Mouse (Mus musculus) gastrocnemius, postnatal 14 days (tissue): ENCODE results near the gene Gpr176. TPM values are rescaled to one million over a fixed set of nuclear protein-coding genes. Genes with fewer than 3 reads are reported as not detected.

Source experiments
- DNase-seq: peaks from one replicate; pipeline ENCODE4 v3.0.0; 2021; ENCODE audit warnings: mixed read lengths
- intact Hi-C: fragments of 180-260 bp; cut with DNase I; formaldehyde crosslinking; loops from one replicate; pipeline ENCODE4 v1.15.1; 2025; ENCODE audit warnings: low total_unique reads
- microRNA-seq, 2 experiments: library from miRNA; unstranded; fragments of <30 nt; microRNA quantifications; one replicate each; pipeline ENCODE4 v1.2.0; 2021
- total RNA-seq, 2 experiments: library from RNA; stranded (reverse); gene quantifications; 2 replicates each; pipeline ENCODE4 v1.2.3; 2021

Gpr176 gene
- total RNA-seq, 2 experiments from 2014 or later: 0.20 to 0.23 TPM

GRCm38 (mm10) chr2:118257094-118257493 lies 116.1 kb downstream of the Gpr176 start:
- intact Hi-C loops: no loop called here

GRCm38 (mm10) chr2:118256621-118257053 lies 116.6 kb downstream of the Gpr176 start, which contains the start of gene Fsip1:
Gene Fsip1 (minus strand): TSS chr2:118256966.
- intact Hi-C loops: no loop called here
- peak; percentile 69 for DNase-seq

More at GRCm38 (mm10) chr2:118257094-118257493, 116.1 kb downstream of the Gpr176 start:
- no peak for DNase-seq

DNA sequence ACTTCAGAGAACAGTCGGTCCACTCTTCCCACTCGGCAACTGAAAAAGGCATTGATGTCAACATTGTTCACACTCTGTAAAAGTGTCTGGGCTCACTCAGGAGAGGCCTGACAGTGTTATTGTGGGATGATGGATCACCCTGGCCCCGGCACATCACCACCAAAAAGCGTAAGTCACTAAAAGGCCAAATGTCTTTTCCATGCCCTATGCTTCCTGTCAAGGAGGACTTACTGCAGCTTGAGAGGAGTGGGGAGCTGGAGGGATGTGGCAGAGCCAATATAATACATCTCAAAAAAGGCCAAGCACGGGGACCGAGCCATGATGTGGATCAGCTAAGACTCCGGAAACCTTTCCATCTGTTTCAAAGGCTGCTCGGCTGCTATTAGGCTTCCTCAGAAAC lies 118.7 kb downstream of the Gpr176 start:
- DNase-seq: no peak
- intact Hi-C loops: no loop called here

GRCm38 (mm10) chr2:118248966-118249365 lies 124.3 kb downstream of the Gpr176 start:
- DNase-seq: no peak

DNA sequence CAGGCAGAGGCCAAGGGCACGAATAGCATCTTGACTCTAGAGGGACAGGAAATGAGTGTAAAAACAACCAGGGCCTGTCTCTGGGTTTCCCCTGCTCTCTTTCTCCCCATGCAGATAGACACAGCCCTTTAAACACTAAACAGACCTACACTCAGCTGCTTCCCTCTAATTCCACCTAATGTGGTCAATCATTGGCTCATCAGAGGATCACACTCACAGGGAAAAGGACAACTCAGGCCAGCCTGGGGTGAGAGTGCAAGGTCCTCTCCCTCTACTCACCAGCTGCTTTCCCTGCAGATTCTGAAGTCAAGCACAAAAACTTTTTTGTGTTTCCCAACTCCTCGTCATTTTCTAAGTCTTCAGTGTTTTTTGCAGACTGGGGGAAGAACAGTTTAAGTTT lies 125.2 kb downstream of the Gpr176 start:
- intact Hi-C loops: no loop called here
- DNase-seq: no peak

More at GRCm38 (mm10) chr2:118248966-118249365, 124.3 kb downstream of the Gpr176 start:
- intact Hi-C loops: no loop called here

DNA sequence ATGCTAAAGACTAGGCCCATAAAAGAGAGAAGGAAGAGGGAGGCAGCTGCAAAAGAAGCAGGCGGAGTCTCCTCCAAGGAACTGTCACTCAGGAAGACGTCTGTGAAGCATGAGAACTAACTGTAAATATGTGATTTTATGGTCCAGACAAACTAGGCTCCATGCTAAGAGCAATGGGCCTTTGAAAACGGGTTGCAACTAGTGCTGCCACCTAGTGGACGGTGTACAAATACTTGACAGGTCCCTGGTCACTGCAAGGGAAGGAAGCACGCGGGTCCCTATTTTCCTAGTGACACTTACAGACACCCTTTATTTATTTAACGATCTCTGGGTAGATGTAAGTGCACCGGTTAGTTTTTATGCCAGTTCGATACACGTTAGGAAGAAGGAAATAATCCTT lies 127.3 kb downstream of the Gpr176 start:
- DNase-seq: peak; percentile 68
- intact Hi-C loops: loop anchor here (2.0 kb wide), 1 partner anchor 43 kb away; no protein-coding TSS in a partner anchor

- DNase-seq: peak; percentile 13
- intact Hi-C loops: no loop called here
Measured at GRCm38 (mm10) chr2:118236196-118236595, 137.0 kb downstream of the Gpr176 start.

- DNase-seq: no peak
- intact Hi-C loops: no loop called here
Measured at GRCm38 (mm10) chr2:118235614-118236013, 137.6 kb downstream of the Gpr176 start.

- intact Hi-C loops: no loop called here
- DNase-seq: no peak
Measured at GRCm38 (mm10) chr2:118230544-118230943, 142.7 kb downstream of the Gpr176 start.

- intact Hi-C loops: no loop called here
- DNase-seq: no peak
Measured at GRCm38 (mm10) chr2:118228486-118229079, 144.6 kb downstream of the Gpr176 start.

Small RNAs within 50 kb of the gene (microRNA-seq; reads per million reads assigned to microRNA genes)
- gene Gm22800: 0 reads per million in 2 experiments

Other genes with a start within 250 kb of the Gpr176 start
- not detected for gene Fsip1, start 116.5 kb downstream of the Gpr176 start, total RNA-seq
- gene Eif2ak4, start 15.2 kb upstream of the Gpr176 start, total RNA-seq: 1 to 10 TPM; 4.0 to 6.2 TPM
- gene Srp14, start 106.3 kb upstream of the Gpr176 start, total RNA-seq: 100 to 1,000 TPM; 130 to 138 TPM
- 10 to 100 TPM; 12.8 to 16.4 TPM for gene Bmf, start 176.3 kb upstream of the Gpr176 start, total RNA-seq
- 1 to 10 TPM; 5.7 to 5.8 TPM for gene Bub1b, start 224.8 kb upstream of the Gpr176 start, total RNA-seq